Mouse (Mus musculus) lung, adult 2 months (tissue): ENCODE data around the gene Maml3.

ENCODE experiments used
- CTCF ChIP-seq: fragments of 200-500 bp; IDR thresholded peaks from 2 replicates; pipeline ENCODE4 v1.5.1; 2011; ENCODE audit warnings: mild to moderate bottlenecking, low read length, control low read depth; ENCODE audit not compliant: insufficient read depth
- POLR2A ChIP-seq: fragments of 200-500 bp; IDR thresholded peaks from 2 replicates; pipeline ENCODE4 v1.6.1; 2011; ENCODE audit warnings: low read depth, mild to moderate bottlenecking, control low read depth, low read length, borderline replicate concordance; ENCODE audit errors: extremely low read depth

DNA sequence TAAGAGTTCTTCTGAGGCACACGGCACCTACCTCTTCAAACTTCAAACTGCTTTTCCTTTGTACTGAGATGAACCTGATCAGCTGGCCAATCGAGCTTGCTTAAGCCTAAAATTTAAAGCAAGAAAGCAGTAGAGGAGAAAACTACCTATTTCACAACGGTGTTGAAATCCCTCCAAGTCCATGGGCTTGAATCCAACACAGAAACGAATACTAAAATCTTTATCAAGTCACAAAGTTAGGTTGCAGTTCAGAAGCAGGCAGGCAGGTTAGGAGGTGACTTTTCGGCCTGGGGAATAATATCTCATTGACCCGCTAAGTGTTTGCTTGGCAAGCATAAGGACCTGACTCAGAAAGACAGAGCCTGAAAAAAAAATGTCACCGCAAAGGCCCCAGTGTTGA lies 64.9 kb downstream of the Maml3 start:
- TF ChIP-seq CTCF, result no peak
- TF ChIP-seq POLR2A, result no peak
